Mouse (Mus musculus) kidney, postnatal 0 days (tissue): ENCODE measurements at regions not wholly inside any gene's neighbourhood (a gene's known extent, or its start where the extent isn't known, plus 50 kb on each side); places are given as distances from the start of the nearest gene placed in this dataset.

ENCODE experiments used
- ATAC-seq: fragments of 200-750 bp; cut with Nextera tagmentation; replicated peaks from 2 replicates; pipeline ENCODE4 v1.8.0; 2017; ENCODE audit warnings: low read depth, moderate number of reproducible peaks, moderate TSS enrichment, moderate library complexity; ENCODE audit not compliant: low FRiP score
- DNase-seq: peaks from one replicate; pipeline ENCODE4 v3.0.0-alpha.2; 2016; ENCODE audit warnings: low spot score
- H3K27ac ChIP-seq: fragments of 300-500 bp; sonication (generic); 2 replicates; pipeline ENCODE4 v1.5.1; 2014; ENCODE audit warnings: mild to moderate bottlenecking
- H3K27me3 ChIP-seq: fragments of 300-500 bp; sonication (generic); 2 replicates; pipeline ENCODE4 v1.6.1; 2014; ENCODE audit warnings: low read length, mixed read lengths; ENCODE audit not compliant: insufficient read depth
- H3K36me3 ChIP-seq: fragments of 300-500 bp; sonication (generic); 2 replicates; pipeline ENCODE4 v1.6.1; 2014; ENCODE audit warnings: low read length, mixed read lengths; ENCODE audit not compliant: insufficient read depth
- H3K4me1 ChIP-seq: fragments of 300-500 bp; sonication (generic); replicated peaks from 2 replicates; pipeline ENCODE4 v1.6.1; 2014; ENCODE audit warnings: antibody characterized with exemption, low read length, mixed read lengths; ENCODE audit not compliant: insufficient read depth
- H3K4me2 ChIP-seq: fragments of 300-500 bp; sonication (generic); 2 replicates; pipeline ENCODE4 v1.6.1; 2014; ENCODE audit warnings: mild to moderate bottlenecking, low read length, moderate library complexity, mixed read lengths
- H3K4me3 ChIP-seq: fragments of 300-500 bp; sonication (generic); replicated peaks from 2 replicates; pipeline ENCODE4 v1.5.1; 2014; ENCODE audit warnings: low read depth, low read length
- H3K9ac ChIP-seq: fragments of 300-500 bp; sonication (generic); 2 replicates; pipeline ENCODE4 v1.6.1; 2014; ENCODE audit warnings: low read depth, low read length
- H3K9me3 ChIP-seq: fragments of 300-500 bp; sonication (generic); replicated peaks from 2 replicates; pipeline ENCODE4 v1.6.1; 2016; ENCODE audit warnings: low read length, inconsistent platforms, mixed read lengths
- CTCF ChIP-seq: IDR thresholded peaks from 2 replicates; pipeline ENCODE4 v1.5.1; 2016; ENCODE audit warnings: antibody characterized with exemption, low read depth, mild to moderate bottlenecking, moderate library complexity
- WGBS: fragments of 180-500 bp; shearing (Covaris S2); extraction: QIAGEN DNeasy Blood & Tissue Kit; methylation state at CpG from one replicate; pipeline ENCODE4 v1.1.7; 2014; 5-methylcytosine and 5-hydroxymethylcytosine counted together

GRCm38 (mm10) chr12:71433549-71434200 lies 124.0 kb downstream of the Dact1 start:
- H3K9ac ChIP-seq: no peak overlapping the region
- H3K27me3 ChIP-seq: no peaks in the 10 kb centered on the region
- H3K4me1 ChIP-seq: peaks cover 14% of the 10 kb centered on the region
- H3K27ac ChIP-seq: no peak overlapping the region
- WGBS: 32% methylated on average over 9 of the region's 9 CpGs
- 0 out of 2 replicates have a peak, but pooled peaks have one; percentile 1 for TF ChIP-seq CTCF
- H3K9me3 ChIP-seq: no peaks in the 10 kb centered on the region
- H3K4me3 ChIP-seq: no peak overlapping the region
- no peak for ATAC-seq
- peak; percentile 47 for DNase-seq
- H3K36me3 ChIP-seq: no peaks in the 10 kb centered on the region
- H3K4me2 ChIP-seq: no peak overlapping the region

- no peaks in the 10 kb centered on the region for H3K9me3 ChIP-seq
- H3K4me3 ChIP-seq: no peak overlapping the region
- no peak overlapping the region for H3K4me2 ChIP-seq
- ATAC-seq: peak; percentile 25; the same call in 1 of the 2 replicates
- peak; percentile 66 for TF ChIP-seq CTCF
- H3K9ac ChIP-seq: no peak overlapping the region
- H3K27me3 ChIP-seq: no peaks in the 10 kb centered on the region
- H3K27ac ChIP-seq: peak overlapping the region; percentile 36; the same call in 1 of the 2 replicates
- H3K36me3 ChIP-seq: no peaks in the 10 kb centered on the region
- DNase-seq: peak; percentile 83
- WGBS: 23% methylated on average over 6 of the region's 6 CpGs
- H3K4me1 ChIP-seq: peaks cover 13% of the 10 kb centered on the region
Measured at GRCm38 (mm10) chr12:71438254-71438653, 128.6 kb downstream of the Dact1 start.

GRCm38 (mm10) chr12:71440863-71441262 lies 131.2 kb downstream of the Dact1 start:
- ATAC-seq (no peak), DNase-seq (no peak)
- Histone ChIP-seq H3K4me2 (no peak overlapping the region), H3K27me3 (no peaks in the 10 kb centered on the region), H3K9me3 (no peaks in the 10 kb centered on the region), H3K27ac (no peak overlapping the region), H3K9ac (no peak overlapping the region), H3K4me3 (no peak overlapping the region), H3K36me3 (no peaks in the 10 kb centered on the region), H3K4me1 (peaks cover 6% of the 10 kb centered on the region; the same call in 1 of the 2 replicates)
- TF ChIP-seq CTCF: no peak
- 90% methylated on average over 3 of the region's 3 CpGs for WGBS

GRCm38 (mm10) chr12:71441272-71441671 lies 131.6 kb downstream of the Dact1 start:
- no peak for ATAC-seq

GRCm38 (mm10) chr12:71446177-71446891 lies 136.7 kb downstream of the Dact1 start:
- H3K9ac ChIP-seq: no peak overlapping the region
- DNase-seq (peak; percentile 70), ATAC-seq (no peak)
- peak overlapping the region; percentile 63; the same call in 1 of the 2 replicates for H3K27ac ChIP-seq
- no peaks in the 10 kb centered on the region for H3K9me3 ChIP-seq
- 46% methylated on average over 8 of the region's 8 CpGs for WGBS
- H3K36me3 ChIP-seq: no peaks in the 10 kb centered on the region
- no peak overlapping the region for H3K4me2 ChIP-seq
- no peak overlapping the region for H3K4me3 ChIP-seq
- no peaks in the 10 kb centered on the region for H3K27me3 ChIP-seq
- H3K4me1 ChIP-seq: no peaks in the 10 kb centered on the region
- TF ChIP-seq CTCF: no peak

More at GRCm38 (mm10) chr12:71441272-71441671, 131.6 kb downstream of the Dact1 start:
- H3K36me3 ChIP-seq: no peaks in the 10 kb centered on the region
- H3K4me2 ChIP-seq: no peak overlapping the region
- no peak overlapping the region for H3K27ac ChIP-seq
- DNase-seq: no peak
- WGBS: 87% methylated on average over 5 of the region's 5 CpGs
- no peaks in the 10 kb centered on the region for H3K9me3 ChIP-seq
- peaks cover 6% of the 10 kb centered on the region; the same call in 1 of the 2 replicates for H3K4me1 ChIP-seq
- H3K4me3 ChIP-seq: no peak overlapping the region
- no peak overlapping the region for H3K9ac ChIP-seq
- H3K27me3 ChIP-seq: no peaks in the 10 kb centered on the region
- no peak for TF ChIP-seq CTCF

GRCm38 (mm10) chr12:71446892-71447268 lies 137.2 kb downstream of the Dact1 start:
- no peak overlapping the region for H3K4me3 ChIP-seq
- H3K27ac ChIP-seq: peak overlapping the region; percentile 63; the same call in 1 of the 2 replicates
- no peaks in the 10 kb centered on the region for H3K27me3 ChIP-seq
- H3K4me2 ChIP-seq: no peak overlapping the region
- ATAC-seq: no peak
- H3K9ac ChIP-seq: no peak overlapping the region
- WGBS: 25% methylated on average over 7 of the region's 7 CpGs
- H3K4me1 ChIP-seq: no peaks in the 10 kb centered on the region
- H3K9me3 ChIP-seq: no peaks in the 10 kb centered on the region
- peak; percentile 54 for DNase-seq
- TF ChIP-seq CTCF: no peak
- no peaks in the 10 kb centered on the region for H3K36me3 ChIP-seq
